Mouse (Mus musculus) lung, postnatal 0 days (tissue): ENCODE data around the gene Nmd3.

ENCODE experiments used
- CTCF ChIP-seq: IDR thresholded peaks from 2 replicates; pipeline ENCODE4 v1.5.1; 2016; ENCODE audit warnings: antibody characterized with exemption, mild to moderate bottlenecking
- EP300 ChIP-seq: IDR thresholded peaks from 2 replicates; pipeline ENCODE4 v1.6.1; 2016; ENCODE audit warnings: antibody characterized with exemption, mild to moderate bottlenecking, control low read depth

GRCm38 (mm10) chr3:69773356-69773755 is 51.6 kb downstream of the Nmd3 start:
- TF ChIP-seq CTCF (no peak), EP300 (no peak)
